Mouse (Mus musculus): Measurements from ENCODE around the gene Zbtb9. TPM values are rescaled to one million over a fixed set of nuclear protein-coding genes. Genes with fewer than 3 reads are reported as not detected.

The Zbtb9 gene
- polyA plus RNA-seq, 1 experiment from 2014 or later: 10.1 TPM

- Histone ChIP-seq H3K27ac (replicated peaks; ENCODE audit: low read depth, low read length) (no peak overlapping the region), H3K9ac (replicated peaks; ENCODE audit: low read length) (no peak overlapping the region), H3K9me3 (replicated peaks; ENCODE audit: control insufficient read depth, low read length) (no peaks in the 10 kb centered on the region), H3K4me2 (ENCODE audit: low read depth, low read length) (no peak overlapping the region), H3K27me3 (ENCODE audit: control insufficient read depth, insufficient read depth, low read length) (no peaks in the 10 kb centered on the region), H3K4me1 (ENCODE audit: control insufficient read depth, insufficient read depth, low read length) (no peaks in the 10 kb centered on the region), H3K4me3 (ENCODE audit: low read depth, low read length) (no peak overlapping the region), H3K36me3 (replicated peaks; ENCODE audit: control insufficient read depth, insufficient read depth, low read depth, low read length) (no peaks in the 10 kb centered on the region)
- DNase-seq (ENCODE audit: low spot score): no peak
- 58% methylated on average over 7 of the region's 7 CpGs for WGBS
- ATAC-seq (replicated peaks; ENCODE audit: insufficient number of reproducible peaks, low FRiP score, low TSS enrichment, low read depth): 0 out of 2 replicates have a peak, but pooled peaks have one; percentile 4
Observed at GRCm38 (mm10) chr17:27032328-27032727, 59.4 kb downstream of the Zbtb9 start.

DNA sequence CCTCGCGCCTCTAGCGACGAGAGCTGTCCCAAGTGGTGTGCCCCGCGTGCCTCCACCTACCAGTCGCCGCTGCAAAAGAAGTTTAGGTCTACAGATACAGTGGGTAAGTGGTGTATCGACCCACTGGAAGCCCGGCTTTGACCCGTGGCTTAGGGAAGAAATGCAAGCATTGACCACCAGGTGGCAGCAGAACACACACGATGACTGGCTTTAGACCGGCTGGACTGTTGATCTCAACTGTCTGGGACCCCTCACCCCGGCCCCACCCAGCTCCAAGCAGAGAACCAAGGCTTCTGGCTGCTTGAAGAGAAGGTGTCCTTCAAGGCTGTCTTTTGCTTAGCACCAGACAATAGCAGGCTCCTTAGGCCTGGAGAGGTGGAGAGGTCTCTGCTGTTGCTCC, 59.9 kb downstream of the Zbtb9 start:
- H3K9ac ChIP-seq (replicated peaks; ENCODE audit: low read length): no peak overlapping the region
- H3K4me3 ChIP-seq (ENCODE audit: low read depth, low read length): no peak overlapping the region
- ATAC-seq (replicated peaks; ENCODE audit: insufficient number of reproducible peaks, low FRiP score, low TSS enrichment, low read depth) (peak; percentile 63), DNase-seq (ENCODE audit: low spot score) (peak; percentile 92)
- no peak overlapping the region for H3K27ac ChIP-seq (replicated peaks; ENCODE audit: low read depth, low read length)
- WGBS: 1% methylated on average over 14 of the region's 14 CpGs
- H3K4me2 ChIP-seq (ENCODE audit: low read depth, low read length): 0 out of 2 replicates have a peak overlapping the region, but pooled peaks have one; percentile 16
- no peaks in the 10 kb centered on the region for H3K36me3 ChIP-seq (replicated peaks; ENCODE audit: control insufficient read depth, insufficient read depth, low read depth, low read length)
- no peaks in the 10 kb centered on the region for H3K27me3 ChIP-seq (ENCODE audit: control insufficient read depth, insufficient read depth, low read length)
- no peaks in the 10 kb centered on the region for H3K9me3 ChIP-seq (replicated peaks; ENCODE audit: control insufficient read depth, low read length)
- no peaks in the 10 kb centered on the region for H3K4me1 ChIP-seq (ENCODE audit: control insufficient read depth, insufficient read depth, low read length)

- no peak overlapping the region for H3K9ac ChIP-seq (replicated peaks; ENCODE audit: low read length)
- no peak for DNase-seq (ENCODE audit: low spot score)
- no peak overlapping the region for H3K4me2 ChIP-seq (ENCODE audit: low read depth, low read length)
- WGBS: 75% methylated on average over 7 of the region's 7 CpGs
- H3K27me3 ChIP-seq (ENCODE audit: control insufficient read depth, insufficient read depth, low read length): no peaks in the 10 kb centered on the region
- no peaks in the 10 kb centered on the region for H3K36me3 ChIP-seq (replicated peaks; ENCODE audit: control insufficient read depth, insufficient read depth, low read depth, low read length)
- H3K4me1 ChIP-seq (ENCODE audit: control insufficient read depth, insufficient read depth, low read length): peaks cover 16% of the 10 kb centered on the region
- no peak for ATAC-seq (replicated peaks; ENCODE audit: insufficient number of reproducible peaks, low FRiP score, low TSS enrichment, low read depth)
- H3K27ac ChIP-seq (replicated peaks; ENCODE audit: low read depth, low read length): no peak overlapping the region
- no peaks in the 10 kb centered on the region for H3K9me3 ChIP-seq (replicated peaks; ENCODE audit: control insufficient read depth, low read length)
- no peak overlapping the region for H3K4me3 ChIP-seq (ENCODE audit: low read depth, low read length)
Observed at GRCm38 (mm10) chr17:27036465-27036864, 63.5 kb downstream of the Zbtb9 start.

- WGBS: 33% methylated on average over 18 of the region's 18 CpGs
- no peak overlapping the region for H3K4me2 ChIP-seq (ENCODE audit: low read depth, low read length)
- H3K36me3 ChIP-seq (replicated peaks; ENCODE audit: control insufficient read depth, insufficient read depth, low read depth, low read length): no peaks in the 10 kb centered on the region
- peaks cover 16% of the 10 kb centered on the region for H3K4me1 ChIP-seq (ENCODE audit: control insufficient read depth, insufficient read depth, low read length)
- peak overlapping the region; percentile 0 for H3K9ac ChIP-seq (replicated peaks; ENCODE audit: low read length)
- no peak for DNase-seq (ENCODE audit: low spot score)
- no peaks in the 10 kb centered on the region for H3K27me3 ChIP-seq (ENCODE audit: control insufficient read depth, insufficient read depth, low read length)
- H3K27ac ChIP-seq (replicated peaks; ENCODE audit: low read depth, low read length): no peak overlapping the region
- H3K9me3 ChIP-seq (replicated peaks; ENCODE audit: control insufficient read depth, low read length): no peaks in the 10 kb centered on the region
- no peak overlapping the region for H3K4me3 ChIP-seq (ENCODE audit: low read depth, low read length)
- no peak for ATAC-seq (replicated peaks; ENCODE audit: insufficient number of reproducible peaks, low FRiP score, low TSS enrichment, low read depth)
Observed at GRCm38 (mm10) chr17:27038335-27039050, 65.5 kb downstream of the Zbtb9 start.

DNA sequence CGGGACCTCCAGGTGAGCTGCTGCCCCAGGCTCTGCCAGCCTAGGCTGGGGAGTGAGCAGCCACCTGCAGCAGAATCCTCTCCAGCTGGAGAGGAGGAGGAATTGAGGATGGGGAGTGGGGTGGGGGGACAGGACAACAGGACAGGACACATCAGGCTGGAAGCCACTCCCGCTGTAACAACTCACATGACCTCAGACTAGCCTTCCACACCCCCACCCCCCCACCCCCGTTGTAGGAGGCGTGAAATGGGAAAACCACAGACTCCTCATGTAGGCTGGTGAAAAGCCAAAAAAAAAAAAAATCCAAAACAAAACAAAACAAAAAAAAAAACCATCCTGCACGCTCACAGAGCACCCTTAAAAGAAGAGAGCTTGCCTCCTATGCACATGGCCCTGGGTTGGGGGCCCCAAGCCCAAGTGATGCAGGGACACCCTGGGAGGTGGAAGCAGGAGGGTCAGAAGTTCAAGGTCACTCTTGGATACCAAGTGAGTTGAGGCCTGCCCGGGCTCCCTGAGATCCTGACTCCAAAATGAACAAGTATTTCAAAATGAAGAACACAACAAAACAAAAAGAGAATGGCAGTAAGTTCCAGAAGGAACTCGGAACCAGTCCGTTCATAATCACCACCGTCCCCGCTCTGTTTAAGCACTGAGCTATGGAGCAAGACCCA, 66.6 kb downstream of the Zbtb9 start:
- ATAC-seq (replicated peaks; ENCODE audit: insufficient number of reproducible peaks, low FRiP score, low TSS enrichment, low read depth) (no peak), DNase-seq (ENCODE audit: low spot score) (no peak)
- H3K4me1 ChIP-seq (ENCODE audit: control insufficient read depth, insufficient read depth, low read length): peaks cover 16% of the 10 kb centered on the region
- no peak overlapping the region for H3K4me2 ChIP-seq (ENCODE audit: low read depth, low read length)
- H3K27ac ChIP-seq (replicated peaks; ENCODE audit: low read depth, low read length): peak overlapping the region; percentile 85
- no peak overlapping the region for H3K4me3 ChIP-seq (ENCODE audit: low read depth, low read length)
- 60% methylated on average over 10 of the region's 10 CpGs for whole genome bisulfite sequencing
- H3K36me3 ChIP-seq (replicated peaks; ENCODE audit: control insufficient read depth, insufficient read depth, low read depth, low read length): no peaks in the 10 kb centered on the region
- H3K9me3 ChIP-seq (replicated peaks; ENCODE audit: control insufficient read depth, low read length): no peaks in the 10 kb centered on the region
- H3K27me3 ChIP-seq (ENCODE audit: control insufficient read depth, insufficient read depth, low read length): no peaks in the 10 kb centered on the region
- H3K9ac ChIP-seq (replicated peaks; ENCODE audit: low read length): peak overlapping the region; percentile 60; the same call in 1 of the 2 replicates

GRCm38 (mm10) chr17:27040304-27041045, 67.5 kb downstream of the Zbtb9 start:
- Histone ChIP-seq H3K4me2 (ENCODE audit: low read depth, low read length) (peak overlapping the region; percentile 25), H3K4me1 (ENCODE audit: control insufficient read depth, insufficient read depth, low read length) (peaks cover 16% of the 10 kb centered on the region), H3K9ac (replicated peaks; ENCODE audit: low read length) (peak overlapping the region; percentile 60), H3K36me3 (replicated peaks; ENCODE audit: control insufficient read depth, insufficient read depth, low read depth, low read length) (no peaks in the 10 kb centered on the region), H3K9me3 (replicated peaks; ENCODE audit: control insufficient read depth, low read length) (no peaks in the 10 kb centered on the region), H3K4me3 (ENCODE audit: low read depth, low read length) (no peak overlapping the region), H3K27ac (replicated peaks; ENCODE audit: low read depth, low read length) (peak overlapping the region; percentile 85), H3K27me3 (ENCODE audit: control insufficient read depth, insufficient read depth, low read length) (no peaks in the 10 kb centered on the region)
- peak; percentile 61 for ATAC-seq (replicated peaks; ENCODE audit: insufficient number of reproducible peaks, low FRiP score, low TSS enrichment, low read depth)
- WGBS: 6% methylated on average over 20 of the region's 20 CpGs
- peak; percentile 88 for DNase-seq (ENCODE audit: low spot score)

DNA sequence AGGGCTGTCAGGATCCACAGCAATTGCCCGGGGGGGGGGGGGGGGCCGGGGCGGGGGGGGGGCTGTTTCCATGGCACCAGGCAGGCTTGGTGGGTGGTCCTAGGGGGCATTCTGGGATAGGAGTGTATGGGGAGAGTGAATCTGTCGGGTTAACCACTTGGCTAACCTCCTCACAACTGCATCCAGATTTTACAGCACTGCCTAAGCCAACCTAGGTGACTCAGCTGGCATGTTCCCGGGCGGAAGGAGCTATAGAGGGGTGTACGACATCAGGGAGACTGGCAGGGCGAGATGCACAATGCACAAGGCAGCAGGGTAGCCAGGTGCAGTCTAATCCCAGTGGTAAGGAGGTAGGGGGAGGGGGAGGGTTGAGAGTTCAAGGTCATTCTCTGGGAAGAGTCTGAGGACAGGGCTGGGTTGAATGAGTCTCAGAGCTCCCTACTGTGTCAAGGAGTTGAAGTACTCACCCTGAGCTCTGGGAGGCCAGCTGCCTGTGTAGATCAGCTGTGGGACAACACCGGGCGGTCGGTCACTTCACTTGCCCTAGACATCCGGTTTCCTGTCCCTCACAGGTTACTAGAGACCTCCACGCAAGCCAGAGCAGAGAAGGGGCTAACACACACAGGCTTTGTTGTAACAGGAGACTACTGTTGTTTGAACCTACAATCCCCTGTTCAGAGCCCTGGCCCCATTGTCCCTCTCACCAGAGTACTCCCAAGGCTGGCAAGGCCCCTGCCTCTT, 68.2 kb downstream of the Zbtb9 start:
- Histone ChIP-seq H3K4me2 (ENCODE audit: low read depth, low read length) (no peak overlapping the region; the same call in 1 of the 2 replicates), H3K9me3 (replicated peaks; ENCODE audit: control insufficient read depth, low read length) (no peaks in the 10 kb centered on the region), H3K4me3 (ENCODE audit: low read depth, low read length) (no peak overlapping the region), H3K4me1 (ENCODE audit: control insufficient read depth, insufficient read depth, low read length) (peaks cover 16% of the 10 kb centered on the region), H3K27ac (replicated peaks; ENCODE audit: low read depth, low read length) (peak overlapping the region; percentile 85), H3K27me3 (ENCODE audit: control insufficient read depth, insufficient read depth, low read length) (no peaks in the 10 kb centered on the region), H3K9ac (replicated peaks; ENCODE audit: low read length) (no peak overlapping the region; the same call in 1 of the 2 replicates), H3K36me3 (replicated peaks; ENCODE audit: control insufficient read depth, insufficient read depth, low read depth, low read length) (no peaks in the 10 kb centered on the region)
- ATAC-seq (replicated peaks; ENCODE audit: insufficient number of reproducible peaks, low FRiP score, low TSS enrichment, low read depth): no peak
- WGBS: 35% methylated on average over 10 of the region's 13 CpGs
- DNase-seq (ENCODE audit: low spot score): no peak

All from embryonic facial prominence, embryonic 11.5 days (tissue).